Mouse (Mus musculus): ENCODE results near the gene Mfge8.

DNA sequence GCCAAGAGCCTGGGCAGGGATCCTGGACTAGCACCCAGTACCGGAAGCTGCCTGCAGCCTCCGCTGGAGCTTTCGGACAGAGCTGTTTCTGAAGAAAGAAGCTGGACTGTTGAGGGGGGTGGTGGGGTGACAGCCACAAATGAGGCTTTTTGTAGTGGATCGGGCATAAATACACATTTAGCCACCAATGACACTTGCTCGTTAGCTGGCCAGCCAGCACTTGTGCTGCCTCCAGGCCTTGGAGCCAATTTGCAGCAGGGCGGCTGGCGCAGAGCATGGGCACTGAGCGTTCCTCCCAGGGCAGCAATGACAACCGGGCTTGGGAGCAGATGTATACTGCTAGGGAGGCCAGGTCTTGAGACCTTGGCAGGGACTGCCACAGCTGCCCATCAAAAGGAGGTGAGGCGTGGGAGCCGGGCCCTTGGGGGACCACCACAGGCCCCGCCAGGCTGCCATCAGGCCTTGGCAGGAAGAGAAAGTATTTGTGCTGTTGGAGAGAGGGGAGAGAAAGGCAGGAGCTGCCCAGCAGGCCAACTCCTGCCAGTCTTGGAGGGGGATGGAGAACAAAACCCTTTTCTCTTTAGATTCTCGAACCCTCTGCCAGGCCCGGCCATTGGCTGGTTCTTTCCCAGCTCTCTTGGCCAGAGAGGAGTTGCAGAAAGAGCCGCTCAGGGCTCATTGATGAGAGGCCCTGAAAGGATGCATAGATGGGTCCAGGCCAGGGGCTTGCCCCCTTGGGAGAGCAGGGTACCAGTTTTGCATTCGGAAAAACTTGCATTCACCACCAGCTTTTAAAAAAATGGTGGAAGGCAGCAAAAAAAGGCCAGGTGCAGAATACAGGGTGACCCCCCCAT lies 45.9 kb upstream of the Mfge8 start:
- TF ChIP-seq EP300 (IDR thresholded peaks at IDR 0.05; ENCODE audit: low read depth in 1 of 2, low read length in 2 of 2) (no peak), CTCF (IDR thresholded peaks at IDR 0.05 in 2 of 3, conservative IDR thresholded peaks at IDR 0.05 in 1 of 3; ENCODE audit: control insufficient read depth in 1 of 3, insufficient read depth in 1 of 3, low read depth in 2 of 3, low read length in 3 of 3, poor library complexity in 1 of 3, severe bottlenecking in 1 of 3) (no peak), RCOR1 (IDR thresholded peaks at IDR 0.05; ENCODE audit: low read depth, low read length) (no peak), MYC (IDR thresholded peaks at IDR 0.05; ENCODE audit: low read depth, low read length) (no peak), ZNF384 (IDR thresholded peaks at IDR 0.05; ENCODE audit: low read depth, low read length) (no peak), HCFC1 (IDR thresholded peaks at IDR 0.05; ENCODE audit: low read depth, low read length) (no peak), POLR2A (IDR thresholded peaks at IDR 0.05; ENCODE audit: control insufficient read depth in 1 of 2, insufficient read depth in 1 of 2, low read depth in 1 of 2, low read length in 2 of 2, poor library complexity in 1 of 2) (no peak), SMC3 (IDR thresholded peaks at IDR 0.05; ENCODE audit: low read depth, low read length) (no peak), GATA1 (IDR thresholded peaks at IDR 0.05; ENCODE audit: low read depth, low read length) (no peak), ELF1 (IDR thresholded peaks at IDR 0.05; ENCODE audit: low read depth, low read length) (no peak), MAFK (IDR thresholded peaks at IDR 0.05; ENCODE audit: borderline replicate concordance, low read depth, low read length) (no peak), SIN3A (IDR thresholded peaks at IDR 0.05; ENCODE audit: low read length) (no peak), RAD21 (IDR thresholded peaks at IDR 0.05; ENCODE audit: low read depth, low read length) (no peak), E2F4 (IDR thresholded peaks at IDR 0.05; ENCODE audit: borderline replicate concordance, low read depth, low read length) (no peak)

Measured in MEL (cell line).